Mouse (Mus musculus) liver, embryonic 18 days (tissue): Measurements from ENCODE around the gene Fam219b. TPM values are rescaled to one million over a fixed set of nuclear protein-coding genes. Genes with fewer than 3 reads are reported as not detected.

ENCODE experiments used
- polyA plus RNA-seq: library from polyadenylated mRNA; depleted of rRNA; stranded (reverse); fragments of >200 nt; gene quantifications from 2 replicates; pipeline ENCODE4 v1.2.3, GENCODE M21; 2012; rRNA removed

Gene Fam219b
- polyA plus RNA-seq = 2.4 and 2.6 TPM in 2 replicates

DNA sequence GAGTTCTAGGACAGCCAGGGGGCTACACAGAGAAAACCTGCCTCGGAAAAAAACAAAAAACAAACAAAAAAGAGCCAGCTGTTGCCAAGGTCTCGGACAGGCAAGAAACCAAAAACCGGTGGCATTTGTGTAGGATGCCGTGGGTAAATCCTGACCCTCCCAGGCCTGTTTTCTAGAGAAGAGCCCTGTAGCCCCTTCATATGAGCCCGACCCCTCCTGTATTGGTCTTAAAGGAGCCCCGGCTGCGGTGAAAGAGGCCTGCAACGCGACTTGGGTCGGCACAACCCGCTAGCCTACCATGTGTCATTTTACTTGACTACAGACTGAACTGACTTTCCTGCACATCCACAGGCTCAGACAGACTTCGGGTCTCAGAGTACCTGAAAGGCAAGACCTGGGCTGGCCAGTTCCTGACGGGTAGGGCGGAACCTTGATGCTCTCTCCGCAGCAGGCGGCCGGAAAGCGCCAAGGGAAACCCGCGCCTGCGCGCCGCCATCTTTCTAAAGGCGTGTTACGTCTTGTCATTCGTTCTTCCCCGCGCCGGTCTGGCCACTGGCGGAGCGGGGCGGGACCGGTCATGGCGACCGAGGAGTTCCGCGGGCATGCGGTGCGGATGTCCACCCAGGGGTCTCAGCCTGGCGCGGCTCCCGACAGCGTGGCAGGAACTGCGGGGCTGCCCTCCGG, at the start of gene Fam219b:
TSS of gene Fam219b (plus strand) at position 485 of the 684 bp plus-strand sequence.

DNA sequence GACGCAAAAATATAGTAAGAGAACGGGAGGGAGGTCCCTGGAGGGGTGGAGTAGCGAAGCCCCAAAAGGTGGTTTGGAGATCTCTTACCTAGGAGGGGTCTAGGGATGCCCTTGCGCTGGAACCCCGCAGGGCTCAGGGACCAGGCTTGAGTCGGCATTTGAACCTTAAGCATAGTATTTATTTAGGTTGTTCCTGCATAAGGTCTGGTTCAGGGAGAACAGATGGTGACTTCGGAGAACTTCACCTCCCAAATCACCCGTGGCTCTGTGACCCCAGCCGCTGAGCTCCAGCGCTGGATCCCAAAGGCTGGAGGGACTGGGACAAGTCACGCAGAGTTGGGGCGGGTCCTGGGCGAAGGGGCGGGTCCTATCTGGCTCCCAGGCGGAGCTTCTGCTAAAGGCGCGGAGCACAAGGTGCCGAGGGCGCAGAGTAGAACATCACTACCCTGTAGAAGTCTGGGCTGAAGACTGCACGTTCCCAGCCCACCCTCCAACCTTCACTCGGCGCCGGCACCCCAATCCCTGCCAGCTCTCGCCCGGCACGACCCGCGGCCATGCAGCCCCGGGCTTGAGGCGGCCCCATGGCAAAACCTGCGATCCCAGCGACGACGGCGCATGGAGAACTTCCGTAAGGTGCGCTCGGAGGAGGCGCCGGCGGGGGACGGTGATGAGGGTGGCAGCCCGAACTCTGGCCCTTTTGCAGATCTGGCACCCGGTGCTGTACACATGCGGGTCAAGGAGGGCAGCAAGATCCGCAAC, 33.5 kb upstream of the Fam219b start, which contains the start of gene Rpp25:
TSS of gene Rpp25 (plus strand) at position 405 of the 759 bp plus-strand sequence.

DNA sequence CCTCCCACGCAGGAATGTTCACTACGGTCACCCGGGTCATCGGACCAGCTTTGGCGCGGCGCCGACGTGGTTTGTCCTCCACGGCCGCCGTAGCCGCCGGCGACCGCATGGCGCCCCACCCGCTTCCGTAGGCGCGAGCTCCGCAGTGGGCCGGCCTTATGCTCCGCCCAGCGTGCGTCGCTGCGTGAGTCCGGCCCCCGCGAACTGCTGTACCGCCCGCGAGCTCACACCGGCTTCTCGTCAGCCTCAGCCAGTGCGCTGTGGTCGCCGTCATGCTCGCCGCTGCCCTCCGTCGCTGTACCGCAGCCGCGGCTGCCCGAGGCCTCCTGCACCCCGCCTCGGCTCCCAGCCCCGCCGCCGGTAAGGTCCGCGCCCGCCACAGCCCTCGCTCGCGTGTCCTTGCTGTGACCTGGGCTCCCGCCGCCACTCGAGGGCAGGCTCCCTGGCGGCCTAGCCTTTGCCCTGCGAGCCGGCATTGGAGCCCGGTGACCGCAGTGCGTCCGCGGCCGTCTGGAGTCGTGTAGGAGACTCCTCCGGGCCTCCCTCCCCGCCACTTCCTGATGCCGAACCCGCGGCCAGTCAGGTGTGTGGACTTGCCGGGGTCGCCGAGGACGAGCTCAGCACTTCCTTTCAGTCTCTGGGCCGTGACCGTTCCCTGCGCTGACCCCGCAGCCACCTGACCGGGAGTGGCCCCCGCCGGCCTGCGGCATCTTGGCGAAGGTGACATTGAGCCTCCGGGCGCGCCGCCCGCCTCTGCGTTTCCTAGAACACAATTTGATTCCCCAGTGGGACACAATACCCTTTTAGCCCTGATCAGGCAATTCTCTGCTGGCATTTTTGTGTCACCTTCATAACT, 16.0 kb upstream of the Fam219b start, which contains the start of gene Cox5a:
TSS of gene Cox5a (plus strand) at position 219 of the 856 bp plus-strand sequence.

DNA sequence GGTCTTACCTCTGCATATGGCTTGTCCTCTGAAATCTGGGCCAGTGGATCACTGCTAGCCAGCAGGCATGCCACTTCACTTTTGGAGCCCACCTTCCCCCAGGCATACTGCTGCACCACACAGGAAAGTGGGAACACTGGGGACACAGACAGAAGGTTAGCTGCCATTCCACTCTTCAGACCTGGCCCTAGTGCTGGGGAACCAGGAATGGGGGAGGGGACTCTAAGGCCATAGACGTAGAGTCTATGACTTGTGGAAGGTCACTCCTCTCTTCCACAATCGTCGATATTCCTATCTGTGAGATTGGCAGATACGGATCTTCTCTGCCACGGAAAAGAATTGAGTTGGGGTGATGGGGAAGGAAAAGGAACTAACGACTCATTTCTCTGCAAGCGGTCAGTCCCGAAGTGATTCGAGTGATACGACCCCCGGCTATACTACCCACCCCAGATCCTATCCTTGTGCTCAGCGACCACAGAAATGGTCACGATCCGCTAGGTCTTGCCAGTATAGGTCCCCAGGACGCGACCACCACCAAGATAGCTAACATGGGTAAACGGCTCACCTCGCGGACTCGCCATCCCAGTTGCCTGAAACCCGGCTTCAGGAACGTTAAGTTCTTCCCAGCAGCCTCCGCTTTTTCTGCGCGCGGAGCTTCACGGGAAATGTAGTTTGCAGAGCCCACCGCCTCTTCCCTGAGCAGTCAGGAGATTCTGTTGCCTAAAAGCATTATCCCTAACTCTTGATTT, 15.0 kb downstream of the Fam219b start, which contains the start of gene Mpi:
TSS of gene Mpi (minus strand) at position 625 of the 749 bp plus-strand sequence.

DNA sequence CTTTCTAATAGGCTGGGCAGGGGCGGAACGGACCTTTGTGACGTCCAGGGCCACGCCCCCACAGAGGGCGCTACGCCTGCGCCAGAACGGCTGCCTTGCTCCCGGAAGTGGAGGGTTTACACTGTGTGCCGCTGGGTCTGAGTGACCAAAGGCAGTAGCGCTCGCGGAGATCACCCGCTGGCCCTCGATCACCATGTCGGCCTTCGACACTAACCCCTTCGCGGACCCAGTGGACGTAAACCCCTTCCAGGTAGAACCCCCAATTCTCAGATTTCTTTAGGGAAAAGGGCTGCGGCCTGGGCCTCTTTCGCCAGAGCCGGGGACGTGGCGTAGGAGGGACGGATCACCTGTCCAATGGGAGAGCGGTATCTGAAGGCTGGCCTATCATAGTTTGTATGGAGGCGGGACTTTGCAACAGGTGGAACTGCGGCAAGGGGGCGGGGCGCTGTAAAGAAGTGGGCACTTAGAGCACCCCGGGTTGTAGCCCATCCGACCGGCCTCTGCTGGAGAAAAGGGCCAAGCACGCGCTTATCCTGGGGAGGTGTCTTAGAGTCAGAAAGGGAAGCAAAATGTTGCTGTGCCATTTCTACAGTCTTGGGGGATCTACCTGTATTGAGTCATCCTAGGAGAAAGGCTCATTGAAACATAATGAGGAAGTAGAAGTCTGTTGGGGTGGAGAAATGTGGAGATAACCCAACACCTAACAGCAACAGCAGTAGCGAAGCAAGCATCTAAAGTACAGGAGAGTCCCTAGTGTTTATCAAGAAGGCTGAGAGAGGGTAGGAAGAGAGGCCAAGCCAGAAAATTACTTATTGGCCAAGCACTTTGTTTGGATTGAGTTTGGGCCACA, 23.8 kb downstream of the Fam219b start, which contains the start of gene Scamp2:
TSS of gene Scamp2 (plus strand) at position 83 of the 850 bp plus-strand sequence.

DNA sequence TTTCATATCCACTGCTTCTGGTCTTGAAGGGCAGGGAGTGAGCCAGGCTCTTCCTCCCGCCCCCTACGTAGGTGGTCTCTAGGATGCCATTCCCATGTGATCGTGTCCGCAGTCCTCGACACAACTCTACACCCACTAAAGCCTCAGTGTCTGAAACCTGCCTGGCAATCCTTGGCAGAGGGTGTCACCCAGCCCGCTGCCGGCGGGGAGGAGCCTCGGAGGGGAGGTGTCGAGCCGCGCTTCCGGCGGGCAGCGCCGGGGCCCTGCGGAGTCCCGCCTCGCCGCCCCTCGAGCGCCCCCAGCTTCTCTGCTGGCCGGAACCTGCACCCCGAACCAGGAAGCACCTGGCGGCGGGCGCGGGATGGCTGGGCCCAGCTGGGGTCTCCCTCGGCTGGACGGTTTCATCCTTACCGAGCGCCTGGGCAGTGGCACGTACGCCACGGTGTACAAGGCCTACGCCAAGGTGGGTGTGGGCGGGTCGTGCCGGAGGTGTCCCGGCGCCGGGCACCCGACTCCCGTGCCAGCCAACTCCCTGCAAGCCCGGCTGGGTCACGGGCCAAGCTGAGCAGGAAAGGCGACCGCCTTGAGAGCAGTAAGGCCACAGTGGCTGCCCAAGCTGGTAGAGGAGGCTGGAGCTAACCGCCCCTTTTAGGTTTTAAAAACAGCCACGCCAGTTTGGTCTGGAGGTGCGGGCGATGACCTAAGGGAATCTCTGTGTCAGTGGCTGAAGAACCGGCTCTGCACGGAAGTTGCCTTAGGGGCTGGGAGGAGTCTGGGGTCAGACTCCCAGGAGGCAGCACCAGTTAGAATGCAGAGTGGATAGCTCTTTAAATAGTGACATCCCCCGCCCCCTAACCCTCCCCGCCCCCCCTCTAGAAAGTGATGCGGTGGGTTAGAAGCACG, 52.1 kb downstream of the Fam219b start, which contains the start of gene Ulk3:
TSS of gene Ulk3 (plus strand) at position 229 of the 903 bp plus-strand sequence.

Other genes with a start within 250 kb of the Fam219b start
- gene Ppcdc, start 97.4 kb upstream of the Fam219b start, polyA plus RNA-seq = 10.2 and 11.9 TPM in 2 replicates
- gene Scamp5, start 69.5 kb upstream of the Fam219b start, polyA plus RNA-seq = 10.4 and 12.0 TPM in 2 replicates
- gene Rpp25, start 33.5 kb upstream of the Fam219b start, polyA plus RNA-seq = 0.26 and 0.47 TPM in 2 replicates
- gene Cox5a, start 16.3 kb upstream of the Fam219b start, polyA plus RNA-seq = 168 and 176 TPM in 2 replicates
- gene Mpi, start 15.2 kb downstream of the Fam219b start, polyA plus RNA-seq = 10.8 and 11.0 TPM in 2 replicates
- 21.4 and 22.3 TPM in 2 replicates for gene Scamp2, start 23.4 kb downstream of the Fam219b start, polyA plus RNA-seq
- gene Ulk3, start 51.9 kb downstream of the Fam219b start, polyA plus RNA-seq = 6.2 and 7.4 TPM in 2 replicates
- not detected in 2 replicates for gene Cplx3, start 68.8 kb downstream of the Fam219b start, polyA plus RNA-seq
- gene Lman1l, start 83.2 kb downstream of the Fam219b start, polyA plus RNA-seq = not detected in 2 replicates
- gene Csk, start 116.1 kb downstream of the Fam219b start, polyA plus RNA-seq = 24.2 and 25.1 TPM in 2 replicates
- gene Cyp1a2, start 146.2 kb downstream of the Fam219b start, polyA plus RNA-seq = 1.4 and 1.8 TPM in 2 replicates
- gene Cyp1a1, start 150.4 kb downstream of the Fam219b start, polyA plus RNA-seq = 0.13 and 0.59 TPM in 2 replicates
- 7.6 and 9.2 TPM in 2 replicates for gene Edc3, start 171.0 kb downstream of the Fam219b start, polyA plus RNA-seq
- 91.3 and 101 TPM in 2 replicates for gene Clk3, start 228.3 kb downstream of the Fam219b start, polyA plus RNA-seq